Mouse (Mus musculus): Measurements from ENCODE around the gene Fzd2. TPM values are rescaled to one million over a fixed set of nuclear protein-coding genes. Genes with fewer than 3 reads are reported as not detected.
A peak's percentile ranks its signal among the peaks of the same experiment; 100 is the strongest.
"Not testable (repeated sequence)": the region's sequence is repeated elsewhere in the genome, so short reads cannot be mapped to it uniquely, and the experiment has no call there.

Fzd2 gene
- 0.29 and 0.54 TPM in 2 replicates for polyA plus RNA-seq (2015; fragmentation: Nextera tagmentation; extraction: Ambion mirVana)

DNA sequence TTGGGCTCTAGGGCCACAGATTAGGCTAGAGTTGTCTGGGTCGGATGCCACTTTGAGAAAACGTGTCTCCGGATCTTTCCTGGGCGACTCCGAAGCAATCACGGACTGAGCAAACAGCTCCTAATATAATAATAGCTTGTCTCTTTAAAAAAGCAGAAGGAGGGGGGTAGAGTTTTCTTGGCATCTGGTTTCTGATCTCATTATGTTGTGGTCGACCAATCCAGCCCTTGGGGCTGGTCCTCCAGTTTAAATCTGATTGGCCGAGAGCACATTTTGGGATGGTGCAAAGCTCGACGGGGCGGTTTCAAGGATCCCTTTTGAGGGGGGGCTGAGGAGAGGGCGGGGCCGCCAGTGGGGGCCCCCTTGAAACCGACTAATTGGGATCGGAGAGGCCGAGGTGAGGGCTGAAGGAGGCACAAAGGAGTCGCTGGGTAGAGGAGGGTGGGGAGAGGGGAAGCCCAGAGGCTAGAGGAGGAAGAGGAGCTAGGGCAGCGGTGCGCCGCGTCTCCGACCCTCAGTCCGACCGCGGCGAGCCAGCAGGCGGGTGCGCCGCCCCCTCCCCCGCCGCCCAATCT is at the start of gene Fzd2:
TSS of gene Fzd2 (plus strand) at position 387 of the 575 bp plus-strand sequence.
- no peak within 1 kb of the TSS for H3K9ac ChIP-seq (ENCODE audit: low read depth, low read length)
- peaks cover 76% of the 10 kb centered on the region for H3K27me3 ChIP-seq (ENCODE audit: control insufficient read depth, insufficient read depth, low read depth, low read length)
- no peaks in the 10 kb centered on the region for H3K9me3 ChIP-seq (replicated peaks; ENCODE audit: control insufficient read depth, low read length)
- peak within 1 kb of the TSS; percentile 55 for H3K4me2 ChIP-seq (ENCODE audit: low read depth, low read length)
- H3K4me1 ChIP-seq (ENCODE audit: control insufficient read depth, low read depth, low read length): no peaks in the 10 kb centered on the region; the same call in 1 of the 2 replicates
- WGBS (ENCODE audit: insufficient replicate concordance): under 1% methylated on average over 29 of the region's 31 CpGs
- ATAC-seq (ENCODE audit: low read depth): peak; percentile 59
- H3K36me3 ChIP-seq (ENCODE audit: control insufficient read depth, insufficient read depth): no peaks in the 10 kb centered on the region
- H3K27ac ChIP-seq (ENCODE audit: low read length): no peak within 1 kb of the TSS
- H3K4me3 ChIP-seq (ENCODE audit: low read depth, low read length): peak within 1 kb of the TSS; percentile 49

DNA sequence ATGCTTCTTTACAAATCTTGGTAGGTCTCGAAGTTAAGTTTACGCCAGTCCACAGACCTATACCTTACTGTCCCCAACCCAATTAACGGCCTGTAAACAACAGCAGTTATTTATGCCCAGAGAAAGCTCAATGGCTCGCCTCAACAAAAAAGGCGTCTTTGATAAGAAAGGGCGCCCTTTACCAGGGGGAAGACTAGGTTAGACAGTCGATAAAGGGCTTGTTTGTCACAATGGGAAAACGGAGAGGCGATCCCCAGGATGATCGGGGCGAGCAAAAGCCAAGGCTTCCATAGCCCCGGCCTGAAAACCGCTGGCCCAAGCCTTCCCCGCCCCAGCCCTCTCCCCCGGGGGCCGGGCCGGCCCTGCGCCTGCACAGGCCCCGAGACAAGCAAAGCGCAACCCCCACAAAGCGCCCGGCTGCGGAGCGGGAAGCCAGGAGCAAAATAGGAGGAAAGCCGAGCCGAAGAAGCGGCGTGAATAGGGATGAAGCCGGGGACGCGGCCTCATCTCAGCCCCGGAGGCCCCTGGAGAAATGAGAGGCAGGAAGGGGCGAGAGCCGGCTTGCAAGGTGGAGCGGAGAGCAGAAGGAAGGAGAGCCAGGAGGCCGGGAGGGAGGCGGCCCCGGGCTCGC is 48.7 kb upstream of the Fzd2 start:
- WGBS (ENCODE audit: insufficient replicate concordance): under 1% methylated on average over 37 of the region's 39 CpGs
- Histone ChIP-seq H3K4me3 (ENCODE audit: low read depth, low read length) (peak overlapping the region; percentile 88), H3K9ac (ENCODE audit: low read depth, low read length) (peak overlapping the region; percentile 93), H3K27ac (ENCODE audit: low read length) (peak overlapping the region; percentile 93), H3K9me3 (replicated peaks; ENCODE audit: control insufficient read depth, low read length) (no peaks in the 10 kb centered on the region), H3K4me2 (ENCODE audit: low read depth, low read length) (peak overlapping the region; percentile 81), H3K4me1 (ENCODE audit: control insufficient read depth, low read depth, low read length) (peaks cover 21% of the 10 kb centered on the region), H3K36me3 (ENCODE audit: control insufficient read depth, insufficient read depth) (no peaks in the 10 kb centered on the region), H3K27me3 (ENCODE audit: control insufficient read depth, insufficient read depth, low read depth, low read length) (no peaks in the 10 kb centered on the region)
- peak; percentile 52 for ATAC-seq (ENCODE audit: low read depth)

DNA sequence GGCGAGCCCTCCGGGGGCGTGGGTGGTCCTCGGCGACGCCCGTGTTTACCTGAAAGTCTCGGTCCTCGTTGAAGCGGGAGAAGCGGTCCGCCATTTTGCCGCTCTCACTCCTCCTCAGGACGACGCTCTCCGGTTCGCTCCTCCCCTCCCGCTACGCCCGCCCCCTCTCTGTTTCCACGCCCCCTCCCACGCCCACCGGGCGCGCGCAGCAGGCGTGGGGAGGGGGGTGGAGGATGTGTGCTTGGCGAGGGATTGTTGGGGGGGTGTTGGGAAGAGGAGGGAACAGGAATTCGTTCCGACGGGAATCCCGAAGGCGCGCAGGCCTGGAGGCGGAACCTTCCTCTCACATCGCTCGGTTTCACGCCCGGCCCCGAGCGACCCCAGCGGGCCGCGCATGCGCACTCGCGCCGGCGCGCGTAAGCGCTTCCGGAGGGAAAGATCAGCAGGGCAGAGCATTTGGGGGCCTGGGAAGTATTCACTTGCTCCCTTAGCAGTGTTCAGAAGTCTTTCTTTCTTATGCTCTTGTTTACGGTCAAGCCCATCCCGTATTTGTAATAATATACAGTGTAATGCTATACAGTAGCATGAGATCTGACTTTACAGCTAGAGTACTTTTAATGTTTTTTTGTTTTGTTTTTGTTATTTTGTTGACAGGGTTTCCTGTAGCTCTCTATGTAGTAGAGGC is 48.0 kb upstream of the Fzd2 start, which contains the start of gene Gpatch8:
TSS of gene Gpatch8 (minus strand) at position 362 of the 685 bp plus-strand sequence.
- peak within 1 kb of the TSS; percentile 88 for H3K4me3 ChIP-seq (ENCODE audit: low read depth, low read length)
- H3K27me3 ChIP-seq (ENCODE audit: control insufficient read depth, insufficient read depth, low read depth, low read length): no peaks in the 10 kb centered on the region
- no peaks in the 10 kb centered on the region for H3K9me3 ChIP-seq (replicated peaks; ENCODE audit: control insufficient read depth, low read length)
- no peaks in the 10 kb centered on the region for H3K36me3 ChIP-seq (ENCODE audit: control insufficient read depth, insufficient read depth)
- peak within 1 kb of the TSS; percentile 81 for H3K4me2 ChIP-seq (ENCODE audit: low read depth, low read length)
- peak within 1 kb of the TSS; percentile 93 for H3K27ac ChIP-seq (ENCODE audit: low read length)
- H3K9ac ChIP-seq (ENCODE audit: low read depth, low read length): peak within 1 kb of the TSS; percentile 93
- peak; percentile 95 for ATAC-seq (ENCODE audit: low read depth)
- WGBS (ENCODE audit: insufficient replicate concordance): under 1% methylated on average over 52 of the region's 55 CpGs
- peaks cover 21% of the 10 kb centered on the region for H3K4me1 ChIP-seq (ENCODE audit: control insufficient read depth, low read depth, low read length)

DNA sequence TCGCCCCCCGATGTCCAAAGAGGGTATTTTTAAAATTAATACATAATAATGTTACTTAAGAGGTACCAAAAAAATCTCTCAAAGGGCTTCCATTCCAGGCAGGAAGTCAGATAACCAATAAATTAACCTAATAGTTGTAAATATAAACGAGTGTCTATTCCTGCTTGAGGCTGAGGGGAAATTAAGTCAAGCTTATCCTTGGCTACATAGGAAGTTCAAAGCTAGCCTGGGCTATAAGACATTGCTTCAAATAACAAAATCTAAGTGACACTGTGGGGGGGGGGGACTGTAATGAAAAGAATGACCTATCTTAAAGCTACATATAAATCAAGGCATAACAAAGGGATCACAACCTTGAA is 47.5 kb upstream of the Fzd2 start:
- H3K4me3 ChIP-seq (ENCODE audit: low read depth, low read length): no peak overlapping the region; the same call in 1 of the 2 replicates
- peaks cover 20% of the 10 kb centered on the region for H3K4me1 ChIP-seq (ENCODE audit: control insufficient read depth, low read depth, low read length)
- H3K27ac ChIP-seq (ENCODE audit: low read length): no peak overlapping the region; the same call in 1 of the 2 replicates
- no peaks in the 10 kb centered on the region for H3K9me3 ChIP-seq (replicated peaks; ENCODE audit: control insufficient read depth, low read length)
- H3K9ac ChIP-seq (ENCODE audit: low read depth, low read length): no peak overlapping the region
- no peaks in the 10 kb centered on the region for H3K36me3 ChIP-seq (ENCODE audit: control insufficient read depth, insufficient read depth)
- no peaks in the 10 kb centered on the region for H3K27me3 ChIP-seq (ENCODE audit: control insufficient read depth, insufficient read depth, low read depth, low read length)
- WGBS (ENCODE audit: insufficient replicate concordance): 6% methylated on average over 3 of the region's 3 CpGs
- no peak for ATAC-seq (ENCODE audit: low read depth)
- H3K4me2 ChIP-seq (ENCODE audit: low read depth, low read length): peak overlapping the region; percentile 81

DNA sequence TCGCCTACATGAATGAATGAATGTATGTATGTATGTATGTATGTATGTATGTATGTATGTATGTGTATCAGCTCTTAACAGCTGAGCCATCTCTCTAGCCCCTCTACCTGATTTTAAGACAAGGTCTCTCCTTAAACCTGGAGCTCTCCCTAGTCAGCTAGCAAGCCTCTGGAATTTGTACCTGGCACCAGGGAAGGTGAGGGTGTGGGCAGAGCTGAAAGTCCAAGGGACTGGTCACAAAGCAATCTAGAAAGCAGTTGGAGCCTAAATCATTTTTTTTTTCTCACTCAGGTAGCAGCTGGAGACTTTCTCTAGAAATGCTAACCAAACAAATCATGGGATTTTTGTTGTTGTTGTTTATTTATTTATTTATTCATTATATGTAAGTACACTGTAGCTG is 46.8 kb upstream of the Fzd2 start:
- H3K36me3 ChIP-seq (ENCODE audit: control insufficient read depth, insufficient read depth): no peaks in the 10 kb centered on the region
- no peak for ATAC-seq (ENCODE audit: low read depth)
- H3K9ac ChIP-seq (ENCODE audit: low read depth, low read length): no peak overlapping the region
- no peak overlapping the region for H3K4me3 ChIP-seq (ENCODE audit: low read depth, low read length)
- WGBS (ENCODE audit: insufficient replicate concordance): 73% methylated on average over 1 of the region's 1 CpGs
- no peaks in the 10 kb centered on the region for H3K27me3 ChIP-seq (ENCODE audit: control insufficient read depth, insufficient read depth, low read depth, low read length)
- peaks cover 16% of the 10 kb centered on the region for H3K4me1 ChIP-seq (ENCODE audit: control insufficient read depth, low read depth, low read length)
- no peaks in the 10 kb centered on the region for H3K9me3 ChIP-seq (replicated peaks; ENCODE audit: control insufficient read depth, low read length)
- H3K4me2 ChIP-seq (ENCODE audit: low read depth, low read length): no peak overlapping the region
- no peak overlapping the region for H3K27ac ChIP-seq (ENCODE audit: low read length)

DNA sequence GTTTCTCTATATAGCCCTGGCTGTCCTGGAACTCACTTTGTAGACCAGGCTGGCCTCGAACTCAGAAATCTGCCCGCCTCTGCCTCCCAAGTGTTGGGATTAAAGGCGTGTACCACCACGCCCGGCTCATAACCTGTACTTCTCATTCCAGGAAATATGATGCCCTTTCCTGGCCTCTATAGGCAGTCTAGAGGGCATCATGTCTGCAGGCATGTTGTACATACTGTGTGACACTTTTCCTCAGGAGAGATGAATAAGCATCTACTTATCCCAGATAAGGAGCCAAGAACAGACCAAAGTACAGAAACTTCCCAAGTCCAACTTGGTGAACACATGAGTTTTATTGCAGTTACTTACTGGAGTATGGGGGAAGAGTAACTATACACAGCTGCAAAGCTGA is 45.5 kb upstream of the Fzd2 start:
- no peak overlapping the region for H3K4me3 ChIP-seq (ENCODE audit: low read depth, low read length)
- H3K27ac ChIP-seq (ENCODE audit: low read length): no peak overlapping the region
- WGBS (ENCODE audit: insufficient replicate concordance): 83% methylated on average over 4 of the region's 5 CpGs
- ATAC-seq (ENCODE audit: low read depth): no peak
- H3K9me3 ChIP-seq (replicated peaks; ENCODE audit: control insufficient read depth, low read length): no peaks in the 10 kb centered on the region
- no peak overlapping the region for H3K9ac ChIP-seq (ENCODE audit: low read depth, low read length)
- no peak overlapping the region for H3K4me2 ChIP-seq (ENCODE audit: low read depth, low read length)
- no peaks in the 10 kb centered on the region for H3K27me3 ChIP-seq (ENCODE audit: control insufficient read depth, insufficient read depth, low read depth, low read length)
- H3K4me1 ChIP-seq (ENCODE audit: control insufficient read depth, low read depth, low read length): peaks cover 14% of the 10 kb centered on the region
- H3K36me3 ChIP-seq (ENCODE audit: control insufficient read depth, insufficient read depth): no peaks in the 10 kb centered on the region

DNA sequence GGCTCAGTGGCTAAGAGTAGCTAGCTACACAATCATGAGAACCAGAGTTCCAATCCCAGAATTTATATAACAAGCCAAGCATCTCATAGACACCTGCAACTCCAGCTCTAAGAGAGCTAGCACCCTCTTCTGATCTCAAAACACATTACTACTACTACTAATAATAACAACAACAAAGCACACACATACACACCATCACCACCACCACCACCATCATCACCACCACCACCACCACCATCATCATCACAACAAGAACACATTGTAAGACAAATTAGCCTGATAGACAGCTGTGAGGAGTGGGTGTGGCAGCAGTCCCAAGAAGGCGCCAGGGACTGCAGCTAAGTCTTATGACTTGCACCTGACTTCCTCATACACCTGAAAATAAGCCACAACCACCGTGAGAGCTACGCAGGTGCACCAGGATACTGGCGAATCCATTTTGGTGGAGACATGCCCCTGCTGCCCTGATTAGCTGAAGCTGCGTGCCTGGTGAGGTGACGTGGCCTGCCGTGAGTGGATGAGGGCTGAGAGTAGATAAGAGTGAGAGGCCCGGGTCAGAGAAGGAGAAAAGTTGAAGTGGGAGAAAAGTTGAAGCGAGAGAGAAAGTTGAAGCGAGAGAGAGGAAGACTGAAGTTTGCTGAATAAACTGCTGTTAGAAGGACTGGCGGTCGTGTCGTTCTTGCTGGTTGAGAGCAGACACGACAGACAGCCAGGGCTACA is 39.1 kb upstream of the Fzd2 start:
- 42% methylated on average over 14 of the region's 14 CpGs for WGBS (ENCODE audit: insufficient replicate concordance)
- H3K36me3 ChIP-seq (ENCODE audit: control insufficient read depth, insufficient read depth); H3K9me3 ChIP-seq (replicated peaks; ENCODE audit: control insufficient read depth, low read length); H3K27me3 ChIP-seq (ENCODE audit: control insufficient read depth, insufficient read depth, low read depth, low read length): not testable (repeated sequence)
- Histone ChIP-seq H3K4me1 (ENCODE audit: control insufficient read depth, low read depth, low read length) (peaks cover 11% of the 10 kb centered on the region), H3K4me2 (ENCODE audit: low read depth, low read length) (peak overlapping the region; percentile 47), H3K9ac (ENCODE audit: low read depth, low read length) (peak overlapping the region; percentile 37), H3K27ac (ENCODE audit: low read length) (peak overlapping the region; percentile 64; the same call in 1 of the 2 replicates), H3K4me3 (ENCODE audit: low read depth, low read length) (0 out of 2 replicates have a peak overlapping the region, but pooled peaks have one; percentile 23)
- peak; percentile 64 for ATAC-seq (ENCODE audit: low read depth)

DNA sequence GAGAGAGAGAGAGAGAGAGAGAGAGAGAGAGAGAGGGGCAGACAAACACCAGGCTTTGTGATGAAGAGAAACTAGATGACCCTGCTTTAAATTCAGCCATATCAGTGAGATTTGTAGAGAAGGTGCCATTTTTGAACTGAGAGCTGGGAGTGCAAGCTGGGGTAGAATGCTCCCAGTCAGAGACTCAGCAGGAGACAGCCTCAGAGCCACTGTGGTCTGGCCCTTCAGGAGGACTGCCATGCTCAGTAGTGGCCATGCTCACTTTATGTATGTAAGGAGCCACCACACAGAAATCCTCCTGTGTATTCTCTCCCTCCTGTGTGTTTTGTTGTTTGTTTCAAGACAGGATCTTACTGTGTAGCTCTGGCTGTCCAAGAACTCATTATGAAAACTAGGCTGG is 38.5 kb upstream of the Fzd2 start:
- Histone ChIP-seq H3K9ac (ENCODE audit: low read depth, low read length) (peak overlapping the region; percentile 37), H3K4me3 (ENCODE audit: low read depth, low read length) (0 out of 2 replicates have a peak overlapping the region, but pooled peaks have one; percentile 2), H3K36me3 (ENCODE audit: control insufficient read depth, insufficient read depth) (no peaks in the 10 kb centered on the region), H3K27ac (ENCODE audit: low read length) (peak overlapping the region; percentile 64; the same call in 1 of the 2 replicates), H3K4me1 (ENCODE audit: control insufficient read depth, low read depth, low read length) (peaks cover 11% of the 10 kb centered on the region), H3K9me3 (replicated peaks; ENCODE audit: control insufficient read depth, low read length) (no peaks in the 10 kb centered on the region), H3K4me2 (ENCODE audit: low read depth, low read length) (peak overlapping the region; percentile 47), H3K27me3 (ENCODE audit: control insufficient read depth, insufficient read depth, low read depth, low read length) (no peaks in the 10 kb centered on the region)
- ATAC-seq (ENCODE audit: low read depth): peak; percentile 45; the same call in 1 of the 2 replicates
